Mouse (Mus musculus) thymus, adult 2 months (tissue): Measurements from ENCODE around the gene Ccdc170.

ENCODE experiments used
- CTCF ChIP-seq: fragments of 200-500 bp; IDR thresholded peaks from 2 replicates; pipeline ENCODE4 v1.5.1; 2012; ENCODE audit warnings: mild to moderate bottlenecking, control low read depth, low read length, moderate library complexity, borderline replicate concordance; ENCODE audit not compliant: control insufficient read depth, poor library complexity, insufficient read depth; ENCODE audit errors: extremely low read depth
- POLR2A ChIP-seq: fragments of 200-500 bp; IDR thresholded peaks from 2 replicates; pipeline ENCODE4 v1.6.1; 2012; ENCODE audit warnings: mild to moderate bottlenecking, low read length, control low read depth, moderate library complexity; ENCODE audit not compliant: control insufficient read depth, poor library complexity, insufficient read depth; ENCODE audit errors: extremely low read depth

DNA sequence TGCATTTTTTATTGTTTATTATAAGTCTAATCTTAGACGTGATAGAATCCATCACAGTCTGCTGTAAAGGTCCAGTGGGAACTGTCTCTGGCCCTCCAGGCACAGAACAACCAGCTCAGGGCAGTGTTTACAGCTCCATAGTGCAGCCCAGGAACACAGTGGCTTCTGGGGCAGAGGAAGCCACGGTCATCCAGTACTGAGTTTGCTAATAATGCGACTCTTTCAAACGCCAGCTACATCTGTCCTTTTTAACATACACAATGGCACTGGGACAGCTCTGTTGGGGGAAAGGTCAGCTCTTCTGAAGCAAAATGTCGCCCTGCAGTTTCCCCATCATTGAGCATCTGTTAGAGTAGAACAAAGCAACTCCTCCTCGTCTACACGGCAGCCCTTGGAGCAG, 45.7 kb downstream of the Ccdc170 start:
- TF ChIP-seq CTCF (no peak), POLR2A (no peak)
